Mouse (Mus musculus) layer of hippocampus, adult 9-10 months (tissue): ENCODE data around the gene Elovl6.

Experiments used
- DNase-seq: peaks from one replicate; pipeline ENCODE4 v3.0.0; 2022; ENCODE audit warnings: low spot score

Gene Elovl6

DNA sequence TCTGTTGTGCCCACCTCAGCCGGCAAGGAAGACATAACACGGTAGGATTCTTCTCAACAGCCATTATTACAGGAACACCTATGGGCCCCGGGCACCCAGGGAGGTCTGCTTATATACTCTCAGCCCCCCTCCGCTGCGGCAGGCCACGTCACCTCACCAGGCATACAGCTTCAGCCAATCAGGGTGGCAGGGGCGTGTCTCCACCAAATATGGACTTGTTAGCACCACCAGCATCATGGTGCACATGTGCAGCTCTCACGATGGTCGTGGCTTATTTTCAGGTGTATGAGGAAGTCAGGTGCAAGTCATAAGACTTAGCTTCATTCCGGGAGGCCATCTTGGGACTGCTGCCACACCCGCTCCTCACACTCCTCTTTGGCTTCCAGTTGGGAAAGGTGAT lies 9.3 kb downstream of the Elovl6 start:
- DNase-seq = no peak

DNA sequence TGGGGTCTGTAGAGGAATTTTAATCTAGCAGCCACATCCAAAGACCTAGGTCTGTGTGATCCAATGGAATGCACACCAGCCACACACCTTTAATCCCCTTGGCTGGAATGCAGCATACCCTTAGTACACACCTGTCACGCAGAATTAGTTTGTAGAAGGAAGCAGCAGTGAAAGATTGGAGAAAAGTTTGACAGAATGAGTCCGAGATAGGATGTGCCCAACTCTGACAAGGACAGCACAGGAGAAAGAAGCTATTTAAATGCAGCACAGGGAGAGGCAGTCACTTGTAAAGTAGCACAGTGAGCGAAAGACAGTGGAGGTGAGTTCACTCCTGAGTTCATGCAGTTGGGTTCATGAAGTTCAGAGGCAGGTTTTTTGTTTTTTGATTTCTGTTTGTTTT lies 11.2 kb downstream of the Elovl6 start:
- DNase-seq = no peak

DNA sequence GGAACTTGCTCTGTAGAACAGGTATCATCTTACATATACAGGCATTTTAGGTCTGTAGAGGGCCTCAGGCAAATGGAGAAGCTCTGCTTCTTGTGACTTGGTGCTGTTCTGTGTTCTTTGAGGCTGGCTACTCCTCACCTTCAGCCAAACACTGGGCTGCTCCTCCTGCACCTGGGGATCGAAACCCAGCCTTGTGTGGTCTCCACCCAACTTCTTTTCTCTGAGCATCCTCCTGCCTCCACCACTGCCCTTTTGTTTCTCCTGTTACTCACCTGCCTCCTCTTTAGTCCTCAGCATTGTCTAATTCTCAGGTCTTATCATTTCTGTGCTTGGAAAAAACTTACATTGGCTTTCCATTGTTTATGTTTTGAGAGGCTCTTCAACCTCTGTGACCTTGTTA lies 12.1 kb downstream of the Elovl6 start:
- DNase-seq = no peak

DNA sequence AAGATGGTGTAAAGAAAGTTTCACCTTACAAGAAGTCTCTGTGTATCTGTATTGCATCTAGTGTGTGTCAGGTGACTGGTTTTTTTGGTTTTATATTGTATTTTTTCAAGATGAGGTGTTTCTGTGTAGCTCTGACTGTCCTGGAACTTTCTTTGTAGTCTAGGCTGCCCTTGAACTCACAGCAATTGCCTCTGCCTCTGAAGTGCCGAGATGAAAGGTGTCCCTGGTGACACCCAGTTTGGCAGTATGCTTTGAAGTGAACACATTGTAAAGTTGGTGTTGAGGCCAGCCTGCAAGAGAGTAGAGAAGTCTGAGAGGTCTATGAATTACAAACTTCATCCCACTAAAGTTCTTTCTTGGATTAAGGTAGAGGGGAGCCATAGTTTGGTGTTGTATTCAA lies 13.1 kb downstream of the Elovl6 start:
- no peak for DNase-seq

DNA sequence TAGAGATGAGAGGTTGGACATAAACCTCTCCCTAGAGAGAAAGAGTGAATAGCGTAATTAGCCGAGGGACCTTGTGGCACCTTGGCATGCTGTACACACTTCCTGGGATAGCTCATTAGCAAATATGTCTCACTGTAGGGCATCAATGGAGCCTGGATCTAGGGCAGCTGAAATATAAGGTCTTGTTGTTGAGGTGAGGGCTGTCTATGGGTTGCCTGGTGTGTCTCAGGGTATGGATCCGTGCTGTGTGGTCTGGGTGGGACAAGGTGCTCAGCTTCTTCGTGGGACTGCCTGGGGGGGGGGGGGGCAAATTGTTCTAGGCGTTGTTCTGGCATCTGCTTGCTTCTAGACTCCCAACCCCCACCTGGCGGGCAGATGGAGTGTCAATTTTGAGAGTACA lies 13.6 kb downstream of the Elovl6 start:
- DNase-seq = no peak

DNA sequence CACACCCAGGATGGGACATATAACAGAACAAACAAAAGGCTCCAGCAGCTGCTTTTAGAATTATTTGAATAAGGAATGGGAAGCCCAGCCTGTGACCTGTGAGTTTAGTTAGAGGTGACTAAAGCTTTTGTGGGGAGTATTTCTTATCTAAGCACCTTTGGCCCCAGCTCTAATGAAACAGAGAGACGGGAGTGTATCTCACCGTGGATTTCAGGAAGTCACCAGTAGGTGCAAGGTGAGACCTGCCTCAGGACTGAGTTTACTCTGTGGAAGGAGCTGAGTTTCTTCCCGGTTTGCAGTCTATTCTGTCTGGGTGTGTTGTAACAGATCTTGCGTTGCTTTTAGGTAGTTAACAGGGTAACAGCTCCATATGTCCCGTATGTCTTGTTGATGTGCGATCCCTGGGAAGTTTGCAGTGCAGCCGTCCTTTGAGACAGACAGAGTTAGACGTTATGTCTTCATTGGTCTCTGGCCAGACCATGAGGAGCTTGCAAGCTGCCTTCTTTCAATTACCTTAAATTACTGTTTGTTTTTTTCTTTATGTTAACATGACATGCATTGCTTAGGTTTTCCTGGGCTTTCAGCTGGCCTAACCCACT lies 15.8 kb downstream of the Elovl6 start:
- no peak for DNase-seq

DNA sequence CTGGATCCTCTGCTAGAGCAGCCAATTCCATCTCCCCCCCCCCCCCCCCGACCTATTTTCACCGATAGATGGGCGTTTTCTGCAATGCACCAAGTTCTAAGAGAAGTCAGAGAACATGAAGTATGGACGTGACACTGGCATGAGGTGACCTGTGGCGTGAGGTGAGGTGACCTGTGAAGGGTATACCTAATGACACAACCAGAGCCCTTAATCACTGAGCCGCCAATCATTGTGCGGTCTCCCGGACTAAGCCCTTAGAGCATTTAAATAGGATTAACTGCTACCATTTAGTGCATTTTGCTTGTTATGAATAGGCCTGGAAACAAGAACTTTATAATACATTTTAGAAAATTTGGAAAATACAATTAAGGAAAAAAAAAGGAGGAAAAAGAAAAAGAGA lies 16.6 kb downstream of the Elovl6 start:
- no peak for DNase-seq

DNA sequence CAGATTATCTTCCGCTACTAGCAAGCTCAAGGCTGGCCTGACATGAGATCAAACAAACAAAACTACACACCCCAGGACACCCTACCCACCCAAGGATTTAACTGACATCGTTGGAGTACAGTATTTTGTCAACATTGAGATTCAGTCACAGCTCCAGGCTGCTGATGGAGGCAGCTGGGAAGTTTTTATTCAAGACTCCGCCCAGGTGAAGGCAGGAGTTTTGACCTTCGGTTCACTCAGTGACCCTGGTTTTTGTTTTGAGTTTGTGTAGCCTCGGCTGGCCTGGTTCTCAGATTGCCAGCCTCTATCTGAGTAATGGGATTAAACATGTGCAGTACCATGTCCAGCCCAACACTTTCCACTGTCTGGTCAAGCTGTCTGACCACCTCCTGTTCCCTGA lies 17.4 kb downstream of the Elovl6 start:
- no peak for DNase-seq

DNA sequence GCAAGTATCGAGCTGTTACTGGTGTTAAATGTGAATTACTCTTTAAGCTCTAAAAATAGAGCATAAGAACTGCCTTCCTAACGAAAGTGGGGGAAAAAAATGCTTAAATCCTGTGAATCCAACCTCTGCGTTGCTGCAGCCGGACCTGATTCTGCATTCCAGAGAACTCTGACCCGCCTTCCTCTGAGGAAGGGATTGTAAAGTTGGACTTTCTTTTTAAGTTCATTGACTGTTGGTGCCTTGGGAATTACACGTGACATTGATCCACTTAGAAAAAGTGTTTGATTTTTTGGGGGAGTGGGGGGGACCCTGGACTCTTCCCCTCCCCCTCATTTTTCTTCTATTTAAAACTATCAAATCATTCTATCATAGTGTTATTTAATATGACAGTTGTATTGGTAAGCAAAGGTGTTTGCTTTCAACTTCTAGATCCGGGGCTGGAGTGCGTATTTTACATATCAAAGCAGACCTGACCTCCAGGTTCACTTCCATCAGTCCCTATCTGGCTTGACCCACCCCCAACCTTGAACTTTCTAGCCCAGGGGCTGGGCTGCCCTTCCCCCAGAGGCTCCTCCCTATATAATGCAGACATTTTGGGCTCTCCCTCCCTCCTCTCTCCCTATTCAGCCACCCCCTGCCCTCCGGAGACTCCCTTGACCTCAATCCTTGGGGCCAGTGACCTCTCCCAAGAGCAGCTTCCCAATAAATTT lies 19.6 kb downstream of the Elovl6 start:
- no peak for DNase-seq

DNA sequence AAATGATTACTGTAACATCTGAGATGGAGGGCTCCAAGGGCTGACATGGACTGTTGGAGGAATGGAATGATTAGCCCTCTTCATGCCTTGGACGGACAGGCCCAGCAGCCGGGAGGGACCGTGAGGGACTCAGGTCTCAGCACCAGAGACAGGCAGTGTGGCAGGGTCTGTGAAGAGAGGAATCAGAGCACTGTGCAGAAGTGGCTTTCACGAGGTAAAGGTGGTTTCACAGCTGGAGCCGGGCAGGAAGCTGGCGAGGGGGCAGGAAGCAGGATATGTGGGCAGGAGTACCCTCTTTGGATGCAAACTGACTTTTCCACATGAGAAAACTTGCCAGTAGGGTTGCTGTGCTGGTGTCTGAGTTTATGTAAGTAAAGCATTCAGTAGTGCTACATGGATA lies 20.2 kb downstream of the Elovl6 start:
- DNase-seq = no peak

DNA sequence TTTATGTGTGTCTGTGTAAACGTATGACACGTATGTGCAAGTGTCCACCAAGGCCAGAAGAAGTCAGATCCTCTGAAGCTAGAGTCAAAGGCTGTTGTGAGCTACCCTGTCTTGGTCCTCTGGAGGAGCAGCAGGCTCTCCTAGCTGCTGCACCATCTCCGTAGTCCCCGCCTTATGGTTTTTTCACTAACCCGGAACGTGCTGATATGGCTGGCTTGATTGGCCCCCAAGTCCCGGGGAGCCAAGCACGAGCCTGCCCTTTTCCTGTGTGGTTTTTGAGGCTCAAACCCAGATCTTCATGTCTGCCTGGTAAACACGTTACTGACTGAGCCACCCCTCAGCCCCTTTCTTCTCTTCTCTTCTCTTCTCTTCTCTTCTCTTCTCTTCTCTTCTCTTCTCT lies 21.0 kb downstream of the Elovl6 start:
- DNase-seq = no peak

DNA sequence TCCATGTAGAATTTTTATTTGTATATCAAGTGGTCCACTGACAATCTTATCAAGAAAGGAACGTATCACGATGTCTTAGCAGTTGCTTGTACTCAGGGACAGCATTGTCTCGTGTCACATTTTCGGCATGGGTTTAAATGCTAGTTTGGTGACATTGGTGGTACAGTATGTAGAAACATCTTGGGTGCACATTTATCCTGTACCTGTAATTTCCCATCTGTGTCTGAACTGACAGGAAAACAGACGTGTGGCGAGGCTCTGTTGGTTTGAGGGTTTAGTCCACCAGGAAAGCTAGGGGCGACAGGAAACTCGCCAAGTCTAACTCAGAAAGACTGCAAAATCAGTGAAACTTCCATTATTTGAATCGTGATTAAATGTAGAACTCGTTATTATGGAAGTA lies 21.5 kb downstream of the Elovl6 start:
- DNase-seq = no peak

DNA sequence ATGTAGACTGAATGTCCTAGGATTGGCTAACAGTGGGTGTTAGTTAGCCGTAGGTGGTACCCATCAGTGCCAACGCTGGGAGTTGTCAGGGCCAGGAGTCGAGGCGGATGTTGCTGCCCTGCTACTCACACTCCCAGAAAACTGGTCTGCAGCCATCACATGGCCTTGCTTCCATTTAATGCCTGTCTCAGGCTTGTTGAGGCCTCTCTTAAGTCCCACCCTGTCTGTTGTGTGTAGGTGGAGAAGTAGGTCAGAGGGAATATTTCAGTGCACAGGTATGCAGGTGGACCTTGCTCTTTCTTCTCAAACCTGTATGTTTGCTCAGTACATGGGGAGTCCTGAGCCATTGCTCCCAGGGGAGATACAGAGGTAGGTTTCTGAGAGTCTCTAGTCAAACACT lies 22.3 kb downstream of the Elovl6 start:
- no peak for DNase-seq

DNA sequence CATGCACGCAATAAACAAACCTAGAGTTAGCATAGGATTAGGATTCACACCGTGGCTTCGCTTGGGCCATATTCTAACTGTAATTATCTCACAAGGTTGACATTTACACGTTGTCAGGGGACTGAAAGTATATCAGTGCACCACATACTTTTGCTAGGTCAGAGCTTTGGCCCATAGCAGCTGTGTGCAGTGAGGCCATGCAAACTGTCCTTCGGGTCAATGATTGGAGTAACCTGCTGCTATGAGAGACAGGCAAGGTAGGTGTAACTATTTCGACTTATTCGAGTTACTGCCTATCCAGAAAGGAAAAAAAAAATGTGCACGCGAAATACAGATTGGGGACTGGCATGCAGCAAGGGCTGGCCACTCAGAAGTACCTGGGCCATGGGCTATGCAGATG lies 24.9 kb downstream of the Elovl6 start:
- no peak for DNase-seq

DNA sequence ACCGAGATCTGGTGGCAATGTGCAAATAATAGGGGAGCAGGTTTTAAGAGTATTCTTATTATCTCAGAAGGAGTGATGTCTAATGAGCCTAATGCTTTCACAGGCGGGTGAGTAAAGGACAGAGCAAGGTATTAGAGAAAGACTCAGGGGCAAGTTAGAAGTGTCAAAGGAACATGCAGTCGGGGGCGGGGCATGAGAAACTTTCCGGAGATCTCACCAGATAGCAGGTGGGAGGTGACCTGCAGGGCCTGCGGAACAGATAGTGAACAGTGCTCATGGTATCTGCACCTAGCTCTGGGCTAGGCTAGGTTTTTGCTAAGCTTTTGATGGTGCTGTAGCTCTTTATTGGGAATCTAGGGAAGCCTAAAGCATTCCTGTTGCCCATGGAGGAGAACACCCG lies 25.4 kb downstream of the Elovl6 start:
- no peak for DNase-seq

DNA sequence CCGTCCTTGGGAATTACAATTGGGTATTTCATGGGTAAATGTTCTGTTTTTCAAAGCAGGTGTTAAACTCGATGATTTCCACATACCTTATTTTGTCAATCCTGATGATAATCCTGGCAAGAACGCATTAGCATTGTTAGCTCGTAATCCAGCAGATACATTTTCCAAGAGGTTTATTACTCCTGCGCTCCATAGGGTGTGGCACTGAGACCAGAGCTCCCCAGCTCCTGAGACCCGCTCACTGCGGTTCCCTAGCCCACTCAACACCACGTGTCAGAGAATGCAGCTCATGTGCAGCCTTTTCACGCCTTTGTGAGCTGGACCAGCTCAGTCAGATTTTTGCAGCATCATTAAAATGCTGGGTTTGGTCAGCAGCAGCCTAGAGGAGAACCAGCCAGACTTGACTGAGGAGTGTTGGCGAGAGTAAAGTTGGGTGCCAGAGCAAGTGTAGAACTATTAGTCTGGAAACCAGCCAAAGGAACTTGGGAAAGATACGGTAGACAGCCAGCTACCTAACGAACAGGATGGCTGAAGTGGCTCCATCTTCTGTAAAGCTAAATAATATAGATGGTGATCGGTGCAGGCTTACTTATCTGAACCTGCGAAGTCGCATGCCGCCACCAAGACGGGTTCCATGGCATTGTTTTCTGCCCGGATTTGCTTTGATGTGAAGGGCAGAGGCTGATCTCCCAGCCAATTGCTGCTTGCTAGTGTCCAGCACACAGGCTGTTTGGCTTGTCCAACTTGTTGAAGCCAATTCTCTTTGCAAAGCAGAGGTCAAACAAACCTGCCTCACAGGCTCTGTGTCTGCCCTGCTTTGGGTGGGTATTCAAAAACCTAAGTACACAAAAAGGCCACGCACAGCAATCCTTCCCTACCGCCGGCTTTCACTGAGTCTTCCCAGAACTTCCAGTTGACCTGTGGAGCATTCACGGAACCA lies 26.1 kb downstream of the Elovl6 start:
- no peak for DNase-seq

DNA sequence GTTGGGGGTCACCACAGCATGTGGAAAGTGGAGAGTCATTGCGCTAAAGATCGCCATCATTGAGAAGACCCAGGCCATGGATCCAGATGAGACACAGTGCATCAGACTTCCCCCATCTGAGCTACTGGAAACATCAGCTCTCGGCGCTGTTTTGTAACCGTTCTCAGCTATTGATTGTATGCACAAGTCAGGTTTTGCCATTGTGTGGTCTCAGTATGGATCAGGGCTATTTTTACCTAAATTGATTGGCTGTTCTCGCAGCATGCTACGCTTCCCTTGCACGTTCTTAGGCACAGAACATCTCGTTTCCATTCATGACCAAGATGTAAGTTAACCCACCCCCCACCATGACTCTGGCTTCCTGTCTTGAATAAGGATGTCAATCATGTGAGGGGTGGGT lies 27.9 kb downstream of the Elovl6 start:
- DNase-seq = no peak

DNA sequence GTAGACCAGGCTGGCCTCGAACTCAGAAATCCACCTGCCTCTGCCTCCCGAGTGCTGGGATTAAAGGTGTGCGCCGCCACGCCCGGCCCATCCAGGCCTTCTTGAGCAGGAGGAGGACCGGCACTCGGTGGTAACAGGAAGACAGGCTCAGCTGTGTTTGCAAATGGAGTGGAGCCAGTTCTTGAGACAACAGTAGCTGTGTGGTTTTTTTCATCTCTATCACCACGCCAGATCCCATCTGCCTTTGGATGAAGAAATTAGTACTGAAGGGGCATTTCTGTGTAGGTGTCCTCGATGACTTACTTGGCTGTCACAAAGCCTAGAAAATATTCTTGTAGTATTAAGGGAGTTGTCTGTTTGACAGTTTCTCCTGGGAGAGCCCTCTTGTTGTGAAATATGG lies 28.9 kb downstream of the Elovl6 start:
- DNase-seq = peak; percentile 18

DNA sequence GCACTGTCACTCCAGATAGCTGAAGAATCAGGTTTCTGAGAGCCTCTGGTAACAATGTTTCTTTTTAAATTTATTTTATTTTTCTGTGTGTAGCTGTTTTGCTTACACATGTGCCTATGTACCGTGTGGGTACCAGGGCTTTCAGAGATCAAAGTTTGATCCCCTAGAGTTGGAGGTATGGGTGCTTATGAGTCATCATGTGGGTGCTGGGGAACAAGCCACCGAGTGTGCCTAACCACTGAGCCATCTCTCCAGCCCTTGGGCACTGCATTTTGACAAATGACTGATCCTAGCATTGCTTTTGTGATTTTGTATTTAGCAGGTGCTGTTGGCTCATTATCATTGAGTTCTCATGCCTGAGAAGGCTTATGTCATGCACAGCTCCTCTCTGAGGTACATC lies 29.7 kb downstream of the Elovl6 start:
- no peak for DNase-seq

DNA sequence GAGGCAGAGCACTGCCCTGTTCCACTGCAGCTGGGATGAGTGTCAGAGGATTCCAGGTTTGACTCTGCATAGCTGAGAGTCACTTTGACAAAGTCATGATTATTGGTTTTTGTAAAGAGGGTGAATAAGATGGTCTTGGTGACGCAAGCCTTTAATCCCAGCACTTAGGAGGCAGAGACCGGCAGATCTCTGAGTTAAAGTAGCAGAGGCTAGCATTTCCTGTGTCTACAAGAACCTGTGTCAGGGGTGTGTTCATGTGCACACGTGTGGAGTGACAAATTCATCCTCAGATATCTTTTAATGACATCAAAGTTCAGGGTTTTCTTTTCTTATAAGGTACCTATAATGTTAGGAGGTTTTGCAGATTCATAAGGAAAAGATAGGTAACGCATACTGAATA lies 30.3 kb downstream of the Elovl6 start:
- no peak for DNase-seq

DNA sequence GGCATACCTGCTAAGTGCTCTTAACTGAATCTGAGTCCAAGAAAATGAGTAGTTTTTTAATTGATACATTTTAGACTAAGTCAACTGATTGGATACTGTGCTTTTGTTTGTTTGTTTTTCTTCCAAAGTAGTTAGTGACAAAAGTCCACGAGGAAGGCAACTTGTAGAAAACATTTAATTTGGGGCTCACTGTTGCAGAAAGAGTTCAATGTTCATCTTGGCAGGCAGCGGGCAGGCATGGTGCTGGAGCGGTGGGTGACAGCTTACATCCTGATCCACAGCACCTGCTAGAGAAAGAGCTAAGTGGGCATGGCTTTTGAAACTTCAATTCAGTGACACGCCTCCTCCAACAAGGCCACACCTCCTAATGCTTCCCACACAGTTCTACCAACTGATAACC lies 31.7 kb downstream of the Elovl6 start:
- DNase-seq = no peak

DNA sequence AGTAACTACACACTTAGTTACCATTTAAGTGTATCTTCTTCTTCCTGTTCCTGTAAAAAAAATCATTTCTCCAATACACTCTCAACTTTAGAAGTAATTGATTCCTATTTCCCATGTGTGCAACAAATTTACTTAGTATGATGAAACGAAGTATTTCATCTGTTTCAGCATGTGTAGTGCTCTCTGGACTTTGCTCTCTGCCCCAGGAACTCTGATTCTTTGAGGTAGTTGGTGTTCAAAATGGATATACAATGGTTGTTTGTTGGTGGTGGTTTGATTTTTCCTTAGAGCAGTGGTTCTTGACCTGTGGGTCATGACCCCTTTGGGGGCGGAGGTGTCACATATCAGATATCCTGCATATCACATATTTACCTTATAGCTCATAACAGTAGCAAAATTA lies 32.7 kb downstream of the Elovl6 start:
- no peak for DNase-seq

DNA sequence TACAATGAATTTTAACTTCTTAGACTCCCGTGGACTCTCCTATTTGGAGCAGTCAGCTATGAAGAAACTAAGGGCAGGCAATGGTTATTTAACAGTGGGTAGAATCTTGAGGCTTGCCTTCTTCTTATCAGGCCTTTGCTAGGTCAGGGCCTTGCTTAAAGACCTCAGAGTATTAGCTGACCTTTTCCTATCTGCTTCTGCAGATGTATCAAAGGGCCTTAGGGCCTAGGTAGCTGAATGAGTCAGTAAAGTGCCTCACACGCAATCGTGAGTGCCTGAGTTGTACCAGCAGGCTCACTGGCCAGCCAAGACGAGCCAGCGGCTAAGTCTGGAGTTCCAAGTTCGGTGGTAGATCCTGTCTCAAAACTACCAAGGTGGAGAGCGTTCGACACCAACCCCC lies 33.3 kb downstream of the Elovl6 start:
- no peak for DNase-seq
